30 mouse cellular contexts compared by ENCODE assay signal in genomic region chr1:52312076-52312633, GRCm38 (mm10).
A peak's percentile ranks its signal among the peaks of the same experiment; 100 is the strongest.
DNase-seq lines count a peak whose midpoint lies in the region; ATAC-seq and TF ChIP-seq lines count a peak whose summit lies in the region.
"Had no signal": no experiment of that assay in that cellular context is flagged by ENCODE, and none has a peak within 500 bp of the region (broad histone marks: within the 10 kb centered on the region; RNA-seq: fewer than 3 reads in every experiment).

No protein-coding gene starts in this region.

- no peak overlapping the region for H3K27ac ChIP-seq in forebrain, embryonic 14.5 days (ENCODE audit: low read depth, low read length)
- no peak overlapping the region for H3K27ac ChIP-seq in forebrain, embryonic 12.5 days
- no peak overlapping the region for H3K27ac ChIP-seq in hindbrain, embryonic 16.5 days (ENCODE audit: low read depth, low read length)
- H3K27ac ChIP-seq in hindbrain, embryonic 14.5 days, result no peak overlapping the region
- H3K27ac ChIP-seq in forebrain, postnatal 0 days (ENCODE audit: low read depth, low read length), result no peak overlapping the region
- H3K27ac ChIP-seq in liver, embryonic 11.5 days (ENCODE audit: low read depth, low read length), result no peak overlapping the region
- H3K27ac ChIP-seq: embryonic facial prominence, embryonic 10.5 days; embryonic facial prominence, embryonic 13.5 days; gastrocnemius, adult 2 months; hindbrain, embryonic 10.5 days had no signal

- 47% methylated on average over 3 of the region's 3 CpGs for whole genome bisulfite sequencing in forebrain, embryonic 14.5 days
- WGBS in forebrain, embryonic 12.5 days, result 68% methylated on average over 3 of the region's 3 CpGs
- 52% methylated on average over 3 of the region's 3 CpGs for WGBS in hindbrain, embryonic 16.5 days
- whole genome bisulfite sequencing in hindbrain, embryonic 14.5 days, result 58% methylated on average over 3 of the region's 3 CpGs
- 34% methylated on average over 3 of the region's 3 CpGs for WGBS in forebrain, postnatal 0 days
- WGBS in liver, embryonic 11.5 days, result 76% methylated on average over 3 of the region's 3 CpGs

- H3K4me1 ChIP-seq in forebrain, embryonic 14.5 days (ENCODE audit: control insufficient read depth, insufficient read depth, low read length), result peaks cover under 1% of the 10 kb centered on the region; the same call in 1 of the 2 replicates
- H3K4me1 ChIP-seq in forebrain, embryonic 12.5 days, result 0 out of 2 replicates have a peak, but pooled peaks cover under 1% of the 10 kb centered on the region
- H3K4me1 ChIP-seq in hindbrain, embryonic 16.5 days (ENCODE audit: control insufficient read depth, insufficient read depth, low read depth, low read length), result no peaks in the 10 kb centered on the region
- H3K4me1 ChIP-seq in hindbrain, embryonic 14.5 days (replicated peaks; ENCODE audit: control insufficient read depth, insufficient read depth, low read length), result peaks cover 2% of the 10 kb centered on the region; the same call in 1 of the 2 replicates
- H3K4me1 ChIP-seq in forebrain, postnatal 0 days (ENCODE audit: insufficient read depth), result no peaks in the 10 kb centered on the region
- H3K4me1 ChIP-seq in liver, embryonic 11.5 days (replicated peaks; ENCODE audit: control insufficient read depth, insufficient read depth, low read length), result no peaks in the 10 kb centered on the region
- H3K4me1 ChIP-seq: embryonic facial prominence, embryonic 10.5 days; embryonic facial prominence, embryonic 13.5 days; hindbrain, embryonic 10.5 days had no signal

- H3K4me2 ChIP-seq in forebrain, embryonic 14.5 days (ENCODE audit: low read length), result no peak overlapping the region
- no peak overlapping the region for H3K4me2 ChIP-seq in forebrain, embryonic 12.5 days
- no peak overlapping the region for H3K4me2 ChIP-seq in hindbrain, embryonic 16.5 days (ENCODE audit: low read length)
- no peak overlapping the region for H3K4me2 ChIP-seq in hindbrain, embryonic 14.5 days (replicated peaks)
- H3K4me2 ChIP-seq in forebrain, postnatal 0 days (ENCODE audit: low read depth), result no peak overlapping the region
- H3K4me2 ChIP-seq in liver, embryonic 11.5 days, result no peak overlapping the region
- H3K4me2 ChIP-seq: embryonic facial prominence, embryonic 13.5 days; heart, embryonic 11.5 days had no signal

- no peak overlapping the region for H3K9ac ChIP-seq in forebrain, embryonic 14.5 days (ENCODE audit: low read length)
- H3K9ac ChIP-seq in forebrain, embryonic 12.5 days, result no peak overlapping the region
- no peak overlapping the region for H3K9ac ChIP-seq in hindbrain, embryonic 16.5 days (ENCODE audit: low read depth, low read length)
- no peak overlapping the region for H3K9ac ChIP-seq in hindbrain, embryonic 14.5 days
- no peak overlapping the region for H3K9ac ChIP-seq in forebrain, postnatal 0 days
- no peak overlapping the region for H3K9ac ChIP-seq in liver, embryonic 11.5 days (ENCODE audit: low read depth, low read length)
- H3K9ac ChIP-seq: embryonic facial prominence, embryonic 13.5 days had no signal

- peak; percentile 74 for ATAC-seq in forebrain, embryonic 14.5 days
- no peak for ATAC-seq in forebrain, embryonic 12.5 days (ENCODE audit: low FRiP score)
- ATAC-seq in hindbrain, embryonic 16.5 days, result peak; percentile 82
- no peak for ATAC-seq in hindbrain, embryonic 14.5 days (ENCODE audit: low FRiP score)
- ATAC-seq in forebrain, postnatal 0 days, result peak; percentile 82
- ATAC-seq in liver, embryonic 11.5 days (replicated peaks; ENCODE audit: low FRiP score), result no peak
- ATAC-seq: intestine, embryonic 16.5 days; Patski had no signal

- no peak overlapping the region for H3K4me3 ChIP-seq in forebrain, embryonic 14.5 days (ENCODE audit: low read depth, low read length)
- no peak overlapping the region for H3K4me3 ChIP-seq in forebrain, embryonic 12.5 days (replicated peaks)
- H3K4me3 ChIP-seq in hindbrain, embryonic 16.5 days (ENCODE audit: low read length), result no peak overlapping the region
- no peak overlapping the region for H3K4me3 ChIP-seq in hindbrain, embryonic 14.5 days (replicated peaks; ENCODE audit: low read length)
- H3K4me3 ChIP-seq in forebrain, postnatal 0 days (ENCODE audit: low read depth, low read length), result no peak overlapping the region
- no peak overlapping the region for H3K4me3 ChIP-seq in liver, embryonic 11.5 days (ENCODE audit: low read depth, low read length)
- H3K4me3 ChIP-seq: embryonic facial prominence, embryonic 10.5 days; embryonic facial prominence, embryonic 13.5 days; erythroblast, embryonic 14.5 days; gastrocnemius, adult 2 months; hindbrain, embryonic 10.5 days had no signal

- DNase-seq in forebrain, embryonic 14.5 days (ENCODE audit: low spot score), result peak; percentile 66
- no peak for DNase-seq in hindbrain, embryonic 14.5 days (ENCODE audit: low spot score)
- DNase-seq in retina, embryonic 14.5 days (ENCODE audit: low spot score), result peak; percentile 22
- no peak for DNase-seq in retina, postnatal 1 day
- peak; percentile 22 for DNase-seq in forebrain, postnatal 0 days
- DNase-seq in liver, embryonic 11.5 days (ENCODE audit: low spot score), result no peak
- DNase-seq: adrenal gland, postnatal 10 days; adrenal gland, postnatal 36 days; B cell, adult 2 months; cerebellum, adult 11-12 months; cerebellum, adult 8-10 months; cerebellum, postnatal 10 days; cerebellum, postnatal 36 days; embryo, embryonic 11 days; gastrocnemius, adult 2 months; gastrocnemius, postnatal 14 days; heart, adult 11 months; kidney, adult 18-20 months; kidney, adult 9 months had no signal

- no peak for TF ChIP-seq CTCF in forebrain, postnatal 0 days (IDR thresholded peaks at IDR 0.05; ENCODE audit: low read depth)

- no peaks in the 10 kb centered on the region for H3K9me3 ChIP-seq in forebrain, embryonic 14.5 days (replicated peaks; ENCODE audit: control insufficient read depth, low read length)
- H3K9me3 ChIP-seq in forebrain, embryonic 12.5 days, result no peaks in the 10 kb centered on the region
- H3K9me3 ChIP-seq in hindbrain, embryonic 16.5 days (ENCODE audit: control insufficient read depth, low read length), result 0 out of 2 replicates have a peak, but pooled peaks cover 2% of the 10 kb centered on the region
- H3K9me3 ChIP-seq in hindbrain, embryonic 14.5 days (ENCODE audit: control insufficient read depth, low read length), result no peaks in the 10 kb centered on the region
- no peaks in the 10 kb centered on the region for H3K9me3 ChIP-seq in forebrain, postnatal 0 days (ENCODE audit: low read length)
- no peaks in the 10 kb centered on the region for H3K9me3 ChIP-seq in liver, embryonic 11.5 days (ENCODE audit: control insufficient read depth, low read length)
- H3K9me3 ChIP-seq: embryonic facial prominence, embryonic 10.5 days; embryonic facial prominence, embryonic 13.5 days; hindbrain, embryonic 10.5 days had no signal

- no peaks in the 10 kb centered on the region for H3K36me3 ChIP-seq in forebrain, embryonic 14.5 days (ENCODE audit: control insufficient read depth, insufficient read depth, low read length)
- no peaks in the 10 kb centered on the region for H3K36me3 ChIP-seq in forebrain, embryonic 12.5 days (replicated peaks)
- no peaks in the 10 kb centered on the region for H3K36me3 ChIP-seq in hindbrain, embryonic 16.5 days (ENCODE audit: control insufficient read depth, insufficient read depth, low read length)
- H3K36me3 ChIP-seq in hindbrain, embryonic 14.5 days (replicated peaks; ENCODE audit: control insufficient read depth, insufficient read depth), result no peaks in the 10 kb centered on the region
- no peaks in the 10 kb centered on the region for H3K36me3 ChIP-seq in forebrain, postnatal 0 days (ENCODE audit: insufficient read depth)
- no peaks in the 10 kb centered on the region for H3K36me3 ChIP-seq in liver, embryonic 11.5 days (ENCODE audit: control insufficient read depth, insufficient read depth, low read length)
- H3K36me3 ChIP-seq: embryonic facial prominence, embryonic 10.5 days; embryonic facial prominence, embryonic 13.5 days; G1E; hindbrain, embryonic 10.5 days had no signal

- no peaks in the 10 kb centered on the region for H3K27me3 ChIP-seq in forebrain, embryonic 14.5 days (replicated peaks; ENCODE audit: control insufficient read depth, insufficient read depth, low read length)
- H3K27me3 ChIP-seq in forebrain, embryonic 12.5 days, result no peaks in the 10 kb centered on the region
- no peaks in the 10 kb centered on the region for H3K27me3 ChIP-seq in hindbrain, embryonic 16.5 days (replicated peaks; ENCODE audit: control insufficient read depth, insufficient read depth, low read length)
- no peaks in the 10 kb centered on the region for H3K27me3 ChIP-seq in hindbrain, embryonic 14.5 days (ENCODE audit: control insufficient read depth, insufficient read depth, low read length)
- H3K27me3 ChIP-seq in forebrain, postnatal 0 days (ENCODE audit: insufficient read depth, low read length), result no peaks in the 10 kb centered on the region
- H3K27me3 ChIP-seq in liver, embryonic 11.5 days (replicated peaks; ENCODE audit: control insufficient read depth, insufficient read depth, low read length), result no peaks in the 10 kb centered on the region
- H3K27me3 ChIP-seq: CH12.LX; embryonic facial prominence, embryonic 13.5 days; Patski had no signal

Comparison
In these comparisons a context has a peak if more than half of its experiments do, and no peak if none do; other contexts are left out.
1. ATAC-seq: peak in forebrain, embryonic 14.5 days (single experiment), hindbrain, embryonic 16.5 days (single experiment) and forebrain, postnatal 0 days (single experiment); none in forebrain, embryonic 12.5 days (single experiment), hindbrain, embryonic 14.5 days (single experiment) and liver, embryonic 11.5 days (single experiment).
2. DNase-seq: peak in forebrain, embryonic 14.5 days (single experiment), retina, embryonic 14.5 days (single experiment) and forebrain, postnatal 0 days (single experiment); none in hindbrain, embryonic 14.5 days (single experiment), retina, postnatal 1 day (single experiment) and liver, embryonic 11.5 days (single experiment).